9 mouse cellular contexts compared by ENCODE assay signal in genomic region chr11:83064946-83065345, GRCm38 (mm10). TPM values are rescaled to one million over a fixed set of nuclear protein-coding genes. Genes with fewer than 3 reads are reported as not detected.
DNase-seq lines count a peak whose midpoint lies in the region; ATAC-seq and TF ChIP-seq lines count a peak whose summit lies in the region.
"Had no signal": no experiment of that assay in that cellular context is flagged by ENCODE, and none has a peak within 500 bp of the region (broad histone marks: within the 10 kb centered on the region; RNA-seq: fewer than 3 reads in every experiment).

Gene Slfn2 (plus strand): TSS chr11:83065112.

- no peak for TF ChIP-seq EP300 in heart, postnatal 0 days (IDR thresholded peaks at IDR 0.05; ENCODE audit: low read depth)

- 87% methylated on average over 2 of the region's 2 CpGs for WGBS in heart, postnatal 0 days
- 87% methylated on average over 2 of the region's 2 CpGs for WGBS in midbrain, embryonic 14.5 days

- no peaks in the 10 kb centered on the region for H3K9me3 ChIP-seq in heart, postnatal 0 days (replicated peaks; ENCODE audit: control insufficient read depth, low read length)
- no peaks in the 10 kb centered on the region for H3K9me3 ChIP-seq in midbrain, embryonic 14.5 days (ENCODE audit: control insufficient read depth, low read length)

- no peaks in the 10 kb centered on the region for H3K36me3 ChIP-seq in heart, postnatal 0 days (replicated peaks; ENCODE audit: control insufficient read depth, insufficient read depth, low read length)
- no peaks in the 10 kb centered on the region for H3K36me3 ChIP-seq in midbrain, embryonic 14.5 days (ENCODE audit: control insufficient read depth, insufficient read depth, low read length)

- H3K4me2 ChIP-seq in heart, postnatal 0 days (ENCODE audit: low read depth, low read length) = peak within 1 kb of the TSS; percentile 47
- H3K4me2 ChIP-seq in midbrain, embryonic 14.5 days (ENCODE audit: low read length) = no peak within 1 kb of the TSS

- ATAC-seq in heart, postnatal 0 days (ENCODE audit: insufficient read depth, low read depth) = no peak
- peak; percentile 37 for ATAC-seq in monocyte, adult 5-6 weeks (replicated peaks; ENCODE audit: insufficient number of reproducible peaks, low FRiP score, low TSS enrichment, poor library complexity, severe bottlenecking)
- no peak for ATAC-seq in midbrain, embryonic 14.5 days (ENCODE audit: low FRiP score, low TSS enrichment)

- peak within 1 kb of the TSS; percentile 48; the same call in 1 of the 2 replicates for H3K9ac ChIP-seq in heart, postnatal 0 days (replicated peaks; ENCODE audit: low read depth, low read length)
- no peak within 1 kb of the TSS for H3K9ac ChIP-seq in midbrain, embryonic 14.5 days (replicated peaks; ENCODE audit: low read length)

- TF ChIP-seq CTCF in heart, postnatal 0 days (IDR thresholded peaks at IDR 0.05; ENCODE audit: low read depth) = no peak

- DNase-seq in 416B (ENCODE audit: low read depth) = peak; percentile 21
- peak; percentile 27 to 37 for DNase-seq in B cell, adult 2 months
- no peak for DNase-seq in heart, postnatal 0 days (ENCODE audit: low spot score)
- no peak for DNase-seq in midbrain, embryonic 14.5 days
- no peak for DNase-seq in right cerebral cortex, adult 2 months (ENCODE audit: low spot score in 2 of 2)
- no peak for DNase-seq in embryo, embryonic 9.5 days (ENCODE audit: extremely low spot score)
- DNase-seq: adrenal gland, postnatal 10 days had no signal

- H3K4me3 ChIP-seq in heart, postnatal 0 days (ENCODE audit: low read depth, low read length) = peak within 1 kb of the TSS; percentile 34
- no peak within 1 kb of the TSS for H3K4me3 ChIP-seq in midbrain, embryonic 14.5 days (replicated peaks; ENCODE audit: low read depth, low read length)
- H3K4me3 ChIP-seq: myocyte had no signal

- no peaks in the 10 kb centered on the region for H3K27me3 ChIP-seq in heart, postnatal 0 days (ENCODE audit: control insufficient read depth, insufficient read depth, low read length)
- H3K27me3 ChIP-seq in midbrain, embryonic 14.5 days (ENCODE audit: control insufficient read depth, insufficient read depth, low read length) = no peaks in the 10 kb centered on the region

- peak within 1 kb of the TSS; percentile 75; the same call in 1 of the 2 replicates for H3K27ac ChIP-seq in heart, postnatal 0 days (ENCODE audit: low read depth)
- H3K27ac ChIP-seq in midbrain, embryonic 14.5 days (replicated peaks; ENCODE audit: low read depth, low read length) = no peak within 1 kb of the TSS

- peaks cover 10% of the 10 kb centered on the region; the same call in 1 of the 2 replicates for H3K4me1 ChIP-seq in heart, postnatal 0 days (ENCODE audit: control insufficient read depth, insufficient read depth)
- no peaks in the 10 kb centered on the region for H3K4me1 ChIP-seq in midbrain, embryonic 14.5 days (ENCODE audit: control insufficient read depth, insufficient read depth, low read length)

RNA-seq across cellular contexts. Expression of gene Slfn2, which starts in this region (rescaled TPM):
- 3.7 and 5.2 TPM in 2 replicates for total RNA-seq in heart, postnatal 0 days (2014; rRNA removed; ENCODE audit: low replicate concordance)
- polyA plus RNA-seq in heart, postnatal 0 days (2015; fragmentation: Nextera tagmentation; extraction: Ambion mirVana) = 3.9 and 5.2 TPM in 2 replicates
- total RNA-seq in monocyte, adult 5-6 weeks (2017) = 546 to 771 TPM (median 642 TPM) in 3 replicates
- 0.22 and 3.1 TPM in 2 replicates for polyA plus RNA-seq in midbrain, embryonic 14.5 days (2014; fragmentation: Nextera tagmentation; extraction: Ambion mirVana)

Comparison
In these comparisons a context has a peak if more than half of its experiments do, and no peak if none do; other contexts are left out.
1. RNA of gene Slfn2 (total RNA-seq): 546 to 771 TPM in monocyte, adult 5-6 weeks; 3.7 to 5.2 TPM in heart, postnatal 0 days; every median in the first group is over 10 times any median in the second.
2. DNase-seq: peak in 416B (single experiment) and B cell, adult 2 months (2 of 2); none in heart, postnatal 0 days (single experiment), midbrain, embryonic 14.5 days (single experiment), right cerebral cortex, adult 2 months (0 of 2) and embryo, embryonic 9.5 days (single experiment).